Mouse (Mus musculus) midbrain, embryonic 14.5 days (tissue): ENCODE measurements at regions not wholly inside any gene's neighbourhood (a gene's known extent, or its start where the extent isn't known, plus 50 kb on each side); places are given as distances from the start of the nearest gene placed in this dataset.

ENCODE experiments used
- ATAC-seq: fragments of 200-750 bp; cut with Nextera tagmentation; 2 replicates; pipeline ENCODE4 v1.8.0; 2017; ENCODE audit warnings: moderate number of reproducible peaks, moderate library complexity; ENCODE audit not compliant: low FRiP score, low TSS enrichment
- DNase-seq: peaks from one replicate; pipeline ENCODE4 v3.0.0-alpha.2; 2015
- H3K27ac ChIP-seq: fragments of 300-500 bp; sonication (generic); replicated peaks from 2 replicates; pipeline ENCODE4 v1.5.1; 2014; ENCODE audit warnings: mild to moderate bottlenecking, low read depth, low read length, moderate library complexity
- H3K27me3 ChIP-seq: fragments of 300-500 bp; sonication (generic); 2 replicates; pipeline ENCODE4 v1.6.1; 2014; ENCODE audit warnings: low read length, control low read depth, mixed read lengths; ENCODE audit not compliant: control insufficient read depth, insufficient read depth
- H3K36me3 ChIP-seq: fragments of 300-500 bp; sonication (generic); 2 replicates; pipeline ENCODE4 v1.6.1; 2014; ENCODE audit warnings: low read length, control low read depth; ENCODE audit not compliant: control insufficient read depth, insufficient read depth
- H3K4me1 ChIP-seq: fragments of 300-500 bp; sonication (generic); 2 replicates; pipeline ENCODE4 v1.6.1; 2014; ENCODE audit warnings: mild to moderate bottlenecking, antibody characterized with exemption, low read length, control low read depth; ENCODE audit not compliant: control insufficient read depth, insufficient read depth
- H3K4me2 ChIP-seq: fragments of 300-500 bp; sonication (generic); 2 replicates; pipeline ENCODE4 v1.6.1; 2014; ENCODE audit warnings: mild to moderate bottlenecking, low read length, moderate library complexity
- H3K4me3 ChIP-seq: fragments of 300-500 bp; sonication (generic); replicated peaks from 2 replicates; pipeline ENCODE4 v1.5.1; 2014; ENCODE audit warnings: low read depth, low read length
- H3K9ac ChIP-seq: fragments of 300-500 bp; sonication (generic); replicated peaks from 2 replicates; pipeline ENCODE4 v1.6.1; 2014; ENCODE audit warnings: mild to moderate bottlenecking, low read length, moderate library complexity
- H3K9me3 ChIP-seq: fragments of 300-500 bp; sonication (generic); 2 replicates; pipeline ENCODE4 v1.6.1; 2016; ENCODE audit warnings: low read length, control low read depth, mixed read lengths; ENCODE audit not compliant: control insufficient read depth
- WGBS: fragments of 180-500 bp; shearing (Covaris S2); extraction: QIAGEN DNeasy Blood & Tissue Kit; methylation state at CpG from one replicate; pipeline ENCODE4 v1.1.7; 2014; 5-methylcytosine and 5-hydroxymethylcytosine counted together

DNA sequence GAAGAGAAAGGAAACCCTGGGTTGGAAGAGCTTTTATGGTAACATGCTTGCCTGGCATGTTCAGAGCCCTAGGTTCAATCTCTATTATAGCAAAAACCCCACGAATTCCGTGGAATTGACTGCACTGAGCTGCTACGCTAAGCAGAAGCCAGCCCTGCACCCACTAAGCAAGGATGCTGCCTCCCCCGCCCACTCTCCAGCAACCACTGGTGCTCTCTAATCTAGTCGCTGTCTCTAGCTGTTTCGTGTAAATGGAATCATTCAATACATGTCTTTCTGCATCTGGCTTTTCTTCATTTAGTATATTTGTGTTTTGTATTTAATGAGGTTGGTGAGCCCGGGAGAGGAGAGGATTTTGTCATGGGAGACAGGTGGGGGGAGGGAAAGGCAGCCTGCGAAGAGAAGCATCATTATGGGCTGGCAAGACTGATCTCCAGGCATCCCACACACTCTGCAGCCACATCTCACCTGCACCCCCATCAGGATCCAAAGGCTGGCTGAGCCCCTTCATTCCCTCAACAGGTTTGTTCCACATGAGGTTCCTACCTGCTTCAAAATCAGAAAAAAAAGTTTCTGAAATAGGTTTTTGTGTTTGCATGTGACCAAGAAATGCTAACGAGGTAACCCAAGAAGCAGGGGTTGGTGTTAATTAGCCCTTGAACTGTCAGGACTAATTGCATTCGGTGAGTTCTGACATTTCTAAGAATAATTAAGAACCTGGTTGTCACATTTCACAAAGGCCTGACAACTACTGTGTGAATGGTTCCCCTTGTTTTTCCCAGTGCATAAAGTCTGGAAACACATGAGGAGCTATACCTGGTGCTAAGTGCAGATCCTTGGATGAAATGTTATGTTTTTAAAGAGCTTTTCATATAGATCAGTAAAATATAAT lies 68.6 kb upstream of the Ubl3 start:
- Histone ChIP-seq H3K4me2 (no peak overlapping the region), H3K4me1 (peaks cover 12% of the 10 kb centered on the region), H3K9ac (no peak overlapping the region), H3K36me3 (no peaks in the 10 kb centered on the region), H3K27ac (peak overlapping the region; percentile 32; the same call in 1 of the 2 replicates), H3K4me3 (no peak overlapping the region), H3K9me3 (no peaks in the 10 kb centered on the region; the same call in 1 of the 2 replicates), H3K27me3 (no peaks in the 10 kb centered on the region)
- DNase-seq (peak; percentile 57), ATAC-seq (no peak)
- WGBS = 49% methylated on average over 10 of the region's 10 CpGs

DNA sequence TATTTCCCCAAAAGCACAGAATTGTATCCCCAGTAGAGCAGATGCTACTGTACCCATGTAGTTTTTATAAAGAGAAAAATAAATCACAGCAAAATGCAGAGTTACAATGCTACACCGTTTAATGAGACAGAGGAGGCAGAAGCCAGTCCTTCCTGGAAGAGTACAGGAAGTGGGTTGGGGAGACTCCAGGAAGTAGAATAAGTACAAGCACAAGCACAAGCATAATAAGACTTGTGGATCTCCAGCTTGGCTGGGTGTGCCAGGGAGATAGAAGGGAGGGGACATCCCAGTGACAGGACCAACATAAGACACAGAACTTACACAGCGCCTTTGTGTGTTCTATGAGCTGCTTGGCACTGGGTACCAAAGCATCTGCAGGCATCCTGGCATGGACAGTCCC lies 67.3 kb upstream of the Ubl3 start:
- Histone ChIP-seq H3K27ac (no peak overlapping the region), H3K4me1 (peaks cover 8% of the 10 kb centered on the region), H3K27me3 (no peaks in the 10 kb centered on the region), H3K4me3 (no peak overlapping the region), H3K4me2 (no peak overlapping the region), H3K9ac (no peak overlapping the region), H3K9me3 (no peaks in the 10 kb centered on the region; the same call in 1 of the 2 replicates), H3K36me3 (no peaks in the 10 kb centered on the region)
- DNase-seq (no peak), ATAC-seq (no peak)
- WGBS = 90% methylated on average over 2 of the region's 2 CpGs

DNA sequence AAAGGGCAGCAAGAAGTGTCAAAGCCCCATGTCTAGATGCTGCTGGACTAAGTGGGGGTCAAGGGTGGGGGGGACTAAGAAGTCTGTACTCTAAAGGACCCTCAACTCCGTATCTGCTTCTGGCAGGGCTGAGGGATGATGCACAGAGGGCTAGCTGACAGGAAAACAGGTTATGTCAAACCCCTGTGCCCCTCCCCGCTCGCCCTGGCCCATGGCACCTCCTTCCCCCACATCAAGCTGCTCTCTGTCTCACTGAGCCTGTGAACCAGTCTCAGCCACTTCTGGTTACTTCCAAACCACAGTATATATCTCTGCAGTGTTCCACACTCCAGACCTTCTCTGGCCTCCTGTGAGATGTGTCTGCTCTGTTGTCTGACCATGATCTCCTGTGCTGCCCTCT lies 63.8 kb upstream of the Ubl3 start:
- H3K4me3 ChIP-seq = no peak overlapping the region
- H3K27me3 ChIP-seq = no peaks in the 10 kb centered on the region
- ATAC-seq (no peak), DNase-seq (no peak)
- H3K4me2 ChIP-seq = no peak overlapping the region
- 90% methylated on average over 3 of the region's 3 CpGs for WGBS
- H3K9me3 ChIP-seq = no peaks in the 10 kb centered on the region; the same call in 1 of the 2 replicates
- H3K36me3 ChIP-seq = no peaks in the 10 kb centered on the region
- peaks cover 8% of the 10 kb centered on the region for H3K4me1 ChIP-seq
- H3K9ac ChIP-seq = no peak overlapping the region
- peak overlapping the region; percentile 45; the same call in 1 of the 2 replicates for H3K27ac ChIP-seq

DNA sequence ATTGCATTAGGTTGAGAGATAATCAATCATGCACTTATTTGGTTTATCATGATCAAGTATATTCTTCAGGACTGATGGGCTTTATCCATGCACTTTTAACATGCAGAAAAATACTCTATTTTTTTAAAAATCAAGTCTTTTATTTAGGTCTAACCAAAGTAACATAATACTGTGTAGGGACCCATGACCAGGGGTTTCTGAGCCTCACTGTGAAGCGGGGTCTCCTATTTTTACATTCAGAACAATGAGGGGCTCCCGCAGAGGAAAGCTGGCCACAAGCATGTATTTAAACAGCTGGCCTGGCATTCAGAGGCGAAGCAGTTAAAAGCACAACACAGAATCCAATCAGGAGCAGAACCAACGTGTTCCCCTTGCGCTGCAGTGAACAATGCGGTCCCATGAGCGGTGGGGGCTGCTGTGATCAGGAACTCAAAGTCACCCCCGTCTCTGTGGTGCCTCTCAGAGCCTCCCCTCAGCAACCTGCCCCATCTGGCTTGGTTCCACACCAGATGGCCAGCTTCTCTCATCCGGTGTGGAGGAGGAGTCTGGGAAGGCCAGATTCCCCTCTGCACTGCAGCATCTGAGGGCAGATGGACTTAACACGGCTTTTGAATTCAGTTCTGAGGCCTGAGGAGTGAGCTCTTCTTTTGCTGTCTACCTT lies 63.2 kb upstream of the Ubl3 start:
- no peaks in the 10 kb centered on the region for H3K36me3 ChIP-seq
- no peak overlapping the region for H3K4me2 ChIP-seq
- no peak overlapping the region for H3K9ac ChIP-seq
- H3K4me1 ChIP-seq = peaks cover 4% of the 10 kb centered on the region; the same call in 1 of the 2 replicates
- WGBS = 33% methylated on average over 10 of the region's 10 CpGs
- peak overlapping the region; percentile 10 for H3K27ac ChIP-seq
- no peaks in the 10 kb centered on the region for H3K27me3 ChIP-seq
- peak; percentile 62; the same call in 1 of the 2 replicates for ATAC-seq
- DNase-seq = peak; percentile 71
- H3K9me3 ChIP-seq = no peaks in the 10 kb centered on the region; the same call in 1 of the 2 replicates
- H3K4me3 ChIP-seq = no peak overlapping the region

DNA sequence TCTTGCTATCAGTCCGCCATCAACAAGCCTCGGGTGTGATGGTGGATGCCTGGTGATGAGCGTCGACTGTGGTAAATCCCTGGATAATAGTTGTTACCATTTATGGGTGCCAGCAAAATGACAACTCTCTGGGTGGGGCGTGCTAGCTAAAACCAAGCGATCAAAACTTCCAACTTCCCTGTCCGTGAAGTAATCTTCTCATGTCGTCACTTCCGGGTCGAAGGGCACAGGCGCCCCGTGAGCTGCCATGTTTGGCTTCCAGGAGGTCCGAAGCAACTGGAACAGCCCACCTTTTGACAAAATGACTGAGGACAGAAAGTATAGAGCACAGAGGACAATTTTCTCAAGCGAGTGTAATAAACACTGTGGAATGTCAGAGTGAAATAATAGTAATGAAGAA lies 62.5 kb upstream of the Ubl3 start:
- no peak overlapping the region for H3K27ac ChIP-seq
- DNase-seq (no peak), ATAC-seq (no peak)
- H3K9ac ChIP-seq = no peak overlapping the region
- WGBS = 95% methylated on average over 14 of the region's 14 CpGs
- H3K4me3 ChIP-seq = no peak overlapping the region
- H3K9me3 ChIP-seq = no peaks in the 10 kb centered on the region; the same call in 1 of the 2 replicates
- no peaks in the 10 kb centered on the region for H3K36me3 ChIP-seq
- H3K4me2 ChIP-seq = no peak overlapping the region
- H3K27me3 ChIP-seq = no peaks in the 10 kb centered on the region
- peaks cover 4% of the 10 kb centered on the region; the same call in 1 of the 2 replicates for H3K4me1 ChIP-seq

DNA sequence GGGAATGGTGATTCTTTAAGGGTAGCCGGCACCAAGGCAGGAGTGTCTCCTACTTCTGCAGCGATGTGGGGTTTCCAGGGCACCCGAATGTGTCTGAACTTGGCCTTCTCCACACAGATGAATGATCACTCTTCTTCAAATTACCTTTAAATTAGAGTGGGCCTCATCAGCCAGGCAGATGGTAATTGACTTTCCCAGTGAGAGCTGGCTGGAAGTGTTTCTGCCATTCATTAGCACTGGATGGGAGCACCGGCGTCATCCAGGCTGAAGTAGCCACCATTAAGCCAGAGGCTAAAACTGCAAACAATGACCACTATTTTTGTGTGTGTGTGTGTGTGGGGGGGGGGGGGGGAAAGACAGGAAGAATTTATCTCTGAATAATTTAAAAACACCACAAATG lies 58.7 kb upstream of the Ubl3 start:
- no peak overlapping the region for H3K4me2 ChIP-seq
- no peak overlapping the region for H3K9ac ChIP-seq
- peaks cover 7% of the 10 kb centered on the region; the same call in 1 of the 2 replicates for H3K4me1 ChIP-seq
- H3K9me3 ChIP-seq = no peaks in the 10 kb centered on the region
- no peak overlapping the region for H3K27ac ChIP-seq
- no peak overlapping the region for H3K4me3 ChIP-seq
- ATAC-seq (no peak), DNase-seq (no peak)
- H3K27me3 ChIP-seq = no peaks in the 10 kb centered on the region
- no peaks in the 10 kb centered on the region for H3K36me3 ChIP-seq
- WGBS = 69% methylated on average over 5 of the region's 5 CpGs

DNA sequence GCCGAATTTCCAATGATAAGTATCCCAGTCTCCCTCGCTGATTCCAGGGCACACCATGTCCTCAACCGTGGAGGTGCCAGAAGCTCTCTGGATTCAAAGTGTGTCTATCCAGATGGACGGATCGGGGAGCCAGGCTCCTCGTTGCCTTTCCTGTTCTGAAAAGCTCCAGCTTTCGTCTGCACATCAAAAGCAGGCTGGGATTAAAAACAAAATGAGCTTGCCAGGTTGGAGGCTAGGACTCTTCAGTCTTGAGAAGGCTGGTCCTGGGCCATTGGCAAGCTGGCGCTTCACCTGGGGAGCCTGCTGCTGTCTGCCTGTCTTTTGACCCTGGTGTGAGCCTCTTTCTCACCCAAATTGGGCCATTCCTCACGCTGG lies 56.9 kb upstream of the Ubl3 start:
- ATAC-seq = no peak
- H3K4me2 ChIP-seq = no peak overlapping the region
- H3K36me3 ChIP-seq = no peaks in the 10 kb centered on the region
- no peak for DNase-seq
- 0 out of 2 replicates have a peak, but pooled peaks cover 3% of the 10 kb centered on the region for H3K4me1 ChIP-seq
- H3K9me3 ChIP-seq = no peaks in the 10 kb centered on the region
- no peaks in the 10 kb centered on the region for H3K27me3 ChIP-seq
- H3K4me3 ChIP-seq = no peak overlapping the region
- H3K27ac ChIP-seq = no peak overlapping the region
- no peak overlapping the region for H3K9ac ChIP-seq
- 60% methylated on average over 9 of the region's 9 CpGs for WGBS

DNA sequence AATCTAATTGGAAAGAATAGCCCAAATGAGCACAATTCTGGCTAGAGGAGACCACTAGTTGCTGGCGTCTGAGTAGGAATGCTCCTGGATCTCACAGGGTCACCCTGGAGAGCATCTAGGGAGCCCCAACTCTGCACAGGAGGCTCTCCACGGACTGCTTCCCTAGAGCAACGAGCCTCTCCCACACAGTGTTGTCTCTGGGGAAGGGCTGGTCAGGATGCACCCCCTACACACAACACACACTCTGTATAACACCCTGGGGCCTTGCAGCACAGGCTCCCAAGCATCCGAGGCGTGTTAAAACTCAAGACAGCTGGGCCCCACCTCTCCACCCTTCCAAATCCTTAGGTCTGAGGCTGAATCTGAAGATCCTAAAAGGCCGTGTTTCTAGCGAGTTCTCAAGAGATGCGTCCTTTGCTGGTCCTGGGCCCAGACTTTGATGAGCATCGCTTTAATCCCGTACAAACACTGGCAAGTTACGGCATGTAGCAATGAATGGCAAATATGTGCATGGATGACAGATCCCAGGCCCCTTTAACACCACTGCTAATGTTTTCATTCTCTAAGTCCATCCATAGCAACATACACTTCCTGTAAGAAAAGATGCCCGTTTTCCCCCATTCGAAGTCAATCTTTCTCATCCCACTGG lies 56.4 kb upstream of the Ubl3 start:
- WGBS = 75% methylated on average over 13 of the region's 13 CpGs
- no peak overlapping the region for H3K27ac ChIP-seq

More for the DNA sequence above, 56.4 kb upstream of the Ubl3 start:
- DNase-seq (no peak), ATAC-seq (no peak)
- no peaks in the 10 kb centered on the region for H3K36me3 ChIP-seq
- H3K4me3 ChIP-seq = no peak overlapping the region
- no peak overlapping the region for H3K4me2 ChIP-seq
- H3K27me3 ChIP-seq = no peaks in the 10 kb centered on the region
- no peak overlapping the region for H3K9ac ChIP-seq
- no peaks in the 10 kb centered on the region for H3K9me3 ChIP-seq
- H3K4me1 ChIP-seq = 0 out of 2 replicates have a peak, but pooled peaks cover 3% of the 10 kb centered on the region
